Mouse (Mus musculus) right cerebral cortex, adult 18-20 months (tissue): ENCODE data around the gene Srcap.
"Not testable (repeated sequence)": the region's sequence is repeated elsewhere in the genome, so short reads cannot be mapped to it uniquely, and the experiment has no call there.

Source experiments
- DNase-seq: peaks from one replicate; pipeline ENCODE4 v3.0.0; 2022; ENCODE audit warnings: mixed read lengths

Srcap gene

GRCm38 (mm10) chr7:127491846-127492245, 19.9 kb upstream of the Srcap start:
- no peak for DNase-seq

DNA sequence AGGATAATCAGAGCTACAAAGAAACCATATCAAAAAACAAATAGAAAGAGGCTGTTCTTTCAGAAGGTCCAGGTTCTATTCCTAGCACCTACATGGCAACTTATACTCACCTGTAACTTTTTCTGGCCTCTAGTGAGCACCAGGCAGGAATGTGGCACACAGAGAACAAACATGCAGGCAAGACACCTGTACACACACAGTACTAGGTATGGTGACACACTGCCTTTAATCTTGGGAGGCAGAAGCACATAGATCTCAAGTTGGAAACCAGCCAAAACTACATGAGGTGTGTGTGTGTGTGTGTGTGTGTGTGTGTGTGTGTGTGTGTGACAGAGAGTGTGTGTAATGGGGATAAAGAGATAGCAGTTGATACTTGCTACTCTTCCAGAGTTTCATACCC, 17.1 kb upstream of the Srcap start:
- no peak for DNase-seq

GRCm38 (mm10) chr7:127497382-127497781, 14.4 kb upstream of the Srcap start:
- no peak for DNase-seq

DNA sequence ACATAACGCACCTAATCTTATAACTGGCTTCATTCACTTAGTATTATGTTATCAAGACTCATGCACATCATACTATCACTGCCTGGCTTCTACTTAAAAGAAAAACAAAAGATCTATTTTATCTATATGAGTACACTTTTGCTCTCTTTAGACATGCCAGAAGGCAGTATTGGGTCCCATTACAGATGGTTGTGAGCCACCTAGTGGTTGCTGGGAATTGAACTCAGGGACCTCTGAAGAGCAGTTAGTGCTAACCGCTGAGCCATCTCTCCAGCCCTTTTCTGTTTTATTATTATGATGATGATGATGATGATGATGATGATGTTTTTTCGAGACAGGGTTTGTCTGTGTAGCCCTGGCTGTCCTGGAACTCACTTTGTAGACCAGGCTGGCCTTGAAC, 13.4 kb upstream of the Srcap start:
- no peak for DNase-seq

- DNase-seq: no peak
Measured at GRCm38 (mm10) chr7:127508291-127508690, 3.5 kb upstream of the Srcap start.

- not testable (repeated sequence) for DNase-seq
Measured at GRCm38 (mm10) chr7:127509830-127510229, 2.0 kb upstream of the Srcap start.

- DNase-seq: no peak
Measured at GRCm38 (mm10) chr7:127511241-127511640, 542 bp upstream of the Srcap start.

DNA sequence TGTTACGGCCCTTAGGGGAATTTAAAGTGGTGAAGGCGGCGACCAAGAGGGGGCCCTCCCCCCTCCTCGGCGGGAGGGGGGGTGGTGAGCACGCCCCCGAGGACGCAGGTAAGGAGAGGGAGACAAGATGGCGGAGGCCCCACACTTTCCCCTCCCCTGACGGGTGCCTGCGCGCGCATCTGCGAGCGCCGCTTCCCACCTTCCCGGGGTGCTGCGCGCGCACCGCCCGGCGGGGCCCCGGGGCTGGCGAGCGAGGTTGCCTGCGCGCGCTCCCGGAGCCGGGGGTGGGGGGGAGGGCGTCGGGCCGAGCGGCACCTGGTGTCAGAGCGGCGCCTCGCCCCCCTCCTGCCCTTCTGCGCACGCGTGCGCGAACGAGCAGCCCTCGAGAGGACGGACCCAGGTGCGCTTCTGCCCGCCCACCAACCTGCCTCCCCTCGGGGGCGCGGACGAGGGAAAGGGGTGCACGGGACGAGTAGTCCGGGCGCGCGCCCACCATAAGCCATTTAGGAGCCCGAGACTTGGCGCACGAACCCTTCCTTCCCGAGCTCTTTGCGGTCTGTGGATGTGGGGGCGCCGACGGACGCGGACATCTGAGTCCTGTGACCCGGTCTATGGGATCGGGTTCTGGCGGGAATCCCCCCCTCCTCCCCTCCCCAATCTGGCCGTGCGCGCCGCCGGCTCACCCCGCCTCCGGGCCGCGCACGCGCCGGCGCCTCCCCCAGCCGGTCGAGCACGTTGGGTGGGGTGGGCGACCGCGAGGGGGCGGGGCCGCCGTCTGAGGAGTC, 640 bp downstream of the Srcap start:
- DNase-seq: peak; percentile 86

DNA sequence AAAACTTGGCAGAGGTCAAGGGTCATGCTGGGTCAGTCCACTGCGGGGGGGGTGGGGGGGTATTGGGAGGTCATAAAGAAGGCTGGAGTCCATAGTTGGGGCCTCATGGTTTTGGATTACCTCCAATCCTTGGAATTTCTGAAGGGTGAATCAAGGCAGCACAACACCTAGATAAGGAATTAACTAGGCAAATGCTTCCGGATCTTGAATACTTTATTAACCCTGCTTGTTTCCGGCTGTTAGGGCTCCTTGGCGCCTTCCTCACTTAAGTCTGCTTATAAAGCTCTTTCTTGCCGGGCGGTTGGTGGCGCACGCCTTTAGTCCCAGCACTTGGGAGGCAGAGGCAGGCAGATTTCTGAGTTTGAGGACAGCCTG, 1.2 kb downstream of the Srcap start:
- peak; percentile 5 for DNase-seq

- no peak for DNase-seq
Measured at GRCm38 (mm10) chr7:127513781-127514180, 2.0 kb downstream of the Srcap start.

GRCm38 (mm10) chr7:127515846-127516245, 4.1 kb downstream of the Srcap start:
- DNase-seq: no peak

DNA sequence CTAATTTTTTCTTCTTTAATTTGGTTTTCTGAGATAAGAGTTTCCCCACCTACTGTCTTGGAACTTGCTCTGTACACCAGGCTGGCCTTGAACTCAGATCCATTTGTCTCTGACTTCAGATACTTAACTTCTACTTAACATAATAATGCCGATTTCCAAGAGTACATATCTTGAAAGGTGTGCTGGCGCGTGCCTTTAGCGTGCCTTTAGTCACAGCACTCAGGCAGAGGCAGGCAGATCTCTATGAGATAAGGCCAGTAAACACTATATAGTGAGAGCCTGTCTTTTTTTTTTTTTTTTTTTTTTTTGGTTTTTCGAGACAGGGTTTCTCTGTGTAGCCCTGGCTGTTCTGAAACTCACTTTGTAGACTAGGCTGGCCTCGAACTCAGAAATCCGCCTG, 4.6 kb downstream of the Srcap start:
- no peak for DNase-seq

DNA sequence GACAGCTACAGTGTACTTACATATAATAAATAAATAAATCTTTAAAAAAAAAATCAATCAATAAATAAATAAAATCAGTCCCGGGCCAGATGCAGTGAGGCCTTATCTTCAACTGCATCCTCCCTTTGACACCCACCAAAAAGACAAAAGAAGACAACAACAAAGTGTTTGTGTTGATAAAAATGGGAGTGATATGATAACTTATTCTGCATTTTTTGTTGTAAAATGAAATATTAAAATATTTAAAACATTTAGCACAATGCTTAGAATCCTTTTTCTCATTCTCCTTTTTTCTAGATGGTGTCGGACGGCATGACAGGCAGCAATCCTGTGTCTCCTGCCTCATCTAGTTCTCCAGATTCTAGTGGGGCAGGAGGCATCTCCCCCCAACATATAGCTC, 7.5 kb downstream of the Srcap start, which contains the start of gene Gm42715:
Gm42715 (plus strand) TSS at position 301 of the 400 bp plus-strand sequence.
- no peak for DNase-seq

GRCm38 (mm10) chr7:127541671-127542070, 29.9 kb downstream of the Srcap start:
- no peak for DNase-seq

- DNase-seq: no peak
Measured at GRCm38 (mm10) chr7:127549116-127549835, 37.5 kb downstream of the Srcap start.

GRCm38 (mm10) chr7:127551558-127551957, 39.8 kb downstream of the Srcap start:
- no peak for DNase-seq

DNA sequence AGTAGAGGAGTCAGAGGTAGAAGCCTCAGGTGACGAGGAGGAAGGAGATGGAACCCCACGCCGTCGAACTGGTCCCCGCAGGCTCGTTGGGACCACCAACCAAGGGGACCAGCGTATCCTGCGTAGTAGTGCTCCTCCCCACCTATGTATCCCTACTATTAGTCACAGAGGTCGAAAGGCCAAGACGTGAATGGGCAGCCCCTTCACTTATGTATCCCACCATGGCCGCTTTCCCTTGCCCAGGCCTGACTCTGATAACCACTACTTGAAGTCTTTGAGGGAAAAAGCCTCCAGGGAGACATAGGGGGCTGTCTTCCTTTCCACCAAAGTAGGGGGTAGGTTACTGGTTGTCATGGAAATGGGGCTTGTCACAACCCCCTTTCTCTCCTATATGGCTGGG, 48.8 kb downstream of the Srcap start:
- no peak for DNase-seq

GRCm38 (mm10) chr7:127561340-127561858, 49.6 kb downstream of the Srcap start, which contains the start of gene Tmem265:
Gene Tmem265, plus strand, starts transcription at chr7:127561390.
- DNase-seq: no peak

GRCm38 (mm10) chr7:127564381-127565150, 52.8 kb downstream of the Srcap start:
- DNase-seq: no peak

DNA sequence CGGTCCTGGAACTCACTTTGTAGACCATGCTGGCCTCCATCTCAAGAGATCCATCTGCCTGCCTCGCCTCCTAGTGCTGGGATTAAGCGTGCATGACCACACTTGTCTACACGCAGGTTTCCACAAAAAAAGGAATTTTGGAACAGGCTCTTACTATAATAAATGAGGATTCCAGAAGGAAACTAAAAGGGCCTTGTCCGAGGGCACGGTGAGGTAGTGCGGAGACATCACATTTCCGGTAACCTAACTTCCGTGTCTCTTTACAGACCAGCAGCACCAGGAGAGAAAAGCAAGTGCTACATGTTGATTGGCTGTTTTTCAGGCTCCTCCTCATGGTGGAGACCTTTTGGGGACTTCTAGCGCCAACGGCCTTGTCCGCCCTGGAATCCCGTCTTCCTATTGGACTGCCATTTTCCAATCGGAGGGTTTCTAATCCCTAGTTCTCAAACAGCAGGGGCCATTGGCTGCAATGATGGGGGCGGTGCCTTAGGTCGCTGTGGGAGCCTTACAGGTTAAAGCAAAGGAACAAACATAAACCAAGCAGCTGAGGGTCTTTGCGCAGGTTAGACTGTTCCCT, 61.2 kb downstream of the Srcap start, which contains the start of gene Phkg2:
Phkg2 (plus strand) TSS at position 446 of the 577 bp plus-strand sequence.
- peak; percentile 97 for DNase-seq

DNA sequence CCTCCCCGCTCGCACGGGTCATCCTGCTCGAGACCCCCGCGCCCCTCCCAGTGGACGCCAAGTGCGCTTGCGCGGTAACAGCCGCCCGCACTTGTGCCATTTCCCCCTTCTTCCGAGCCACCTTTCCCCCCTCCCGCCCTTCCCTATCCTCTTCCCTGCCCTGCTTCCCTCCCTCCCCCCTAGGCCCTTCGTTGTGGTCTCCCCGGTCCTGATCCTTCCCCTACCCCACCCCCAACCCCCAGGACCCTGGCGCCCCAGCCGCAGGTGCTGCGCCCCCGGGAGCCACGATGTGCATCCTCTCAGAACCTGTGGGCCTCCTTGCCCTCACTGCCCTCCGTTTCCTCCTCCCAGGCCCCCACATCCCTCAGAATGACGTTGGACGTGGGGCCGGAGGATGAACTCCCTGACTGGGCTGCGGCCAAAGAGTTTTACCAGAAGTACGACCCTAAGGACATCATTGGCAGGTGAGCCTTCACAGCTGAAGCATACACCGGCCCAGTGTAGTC, 61.8 kb downstream of the Srcap start:
- DNase-seq: no peak

- no peak for DNase-seq
Measured at GRCm38 (mm10) chr7:127574115-127574514, 62.3 kb downstream of the Srcap start.
